Mouse (Mus musculus) megakaryocyte-erythroid progenitor cell, adult 5 weeks (primary cell): ENCODE results near the gene Zbtb40. TPM values are rescaled to one million over a fixed set of nuclear protein-coding genes. Genes with fewer than 3 reads are reported as not detected.

ENCODE experiments used
- polyA plus RNA-seq: library from polyadenylated mRNA; stranded (reverse); fragments of >175 nt; gene quantifications from 2 replicates; pipeline ENCODE4 v1.2.3, GENCODE M21; 2012

Zbtb40 gene
- 7.0 and 9.9 TPM in 2 replicates for polyA plus RNA-seq

GRCm38 (mm10) chr4:137048550-137049032 lies at the start of gene Zbtb40:
Gene Zbtb40 (minus strand): TSS chr4:137048801.

GRCm38 (mm10) chr4:136956751-136957446 lies 91.7 kb downstream of the Zbtb40 start, which contains the start of gene Epha8:
Gene Epha8 (minus strand): TSS chr4:136956816.

Other genes starting within 250 kb of the Zbtb40 start
- 1.3 and 2.9 TPM in 2 replicates for gene Ephb2, start 212.8 kb downstream of the Zbtb40 start, polyA plus RNA-seq
- 2.5 and 3.1 TPM in 2 replicates for gene C1qb, start 162.6 kb downstream of the Zbtb40 start, polyA plus RNA-seq
- 3.3 and 5.4 TPM in 2 replicates for gene C1qc, start 155.7 kb downstream of the Zbtb40 start, polyA plus RNA-seq
- gene C1qa, start 150.0 kb downstream of the Zbtb40 start, polyA plus RNA-seq: 3.9 and 6.1 TPM in 2 replicates
- not detected in 2 replicates for gene Epha8, start 92.0 kb downstream of the Zbtb40 start, polyA plus RNA-seq
- gene Wnt4, start 228.7 kb upstream of the Zbtb40 start, polyA plus RNA-seq: not detected in 2 replicates